Mouse (Mus musculus) bone marrow macrophage, adult 2 months (primary cell): Measurements from ENCODE around the gene Cfap70.

Experiments
- CTCF ChIP-seq: IDR thresholded peaks from 2 replicates; pipeline ENCODE4 v1.5.1; 2012; ENCODE audit warnings: low read depth, mild to moderate bottlenecking, low read length, moderate library complexity
- POLR2A ChIP-seq: IDR thresholded peaks from 2 replicates; pipeline ENCODE4 v1.6.1; 2012; ENCODE audit warnings: mild to moderate bottlenecking, low read depth, low read length, borderline replicate concordance

GRCm38 (mm10) chr14:20398864-20399263, 53.2 kb downstream of the Cfap70 start:
- peak; percentile 16; the same call in 1 of the 2 replicates for TF ChIP-seq CTCF
- no peak for TF ChIP-seq POLR2A
